Mouse (Mus musculus) embryonic facial prominence, embryonic 13.5 days (tissue): ENCODE data around the gene Efl1. TPM values are rescaled to one million over a fixed set of nuclear protein-coding genes. Genes with fewer than 3 reads are reported as not detected.

Experiments
- ATAC-seq: fragments of 200-750 bp; cut with Nextera tagmentation; 2 replicates; pipeline ENCODE4 v1.8.0; 2017; ENCODE audit warnings: low read depth; ENCODE audit not compliant: insufficient number of reproducible peaks, insufficient read depth, low FRiP score, low TSS enrichment
- H3K27ac ChIP-seq: fragments of 300-500 bp; sonication (generic); 2 replicates; pipeline ENCODE4 v1.5.1; 2015; ENCODE audit warnings: moderate library complexity, mild to moderate bottlenecking, inconsistent platforms
- H3K27me3 ChIP-seq: fragments of 300-500 bp; sonication (generic); 2 replicates; pipeline ENCODE4 v1.6.1; 2015; ENCODE audit warnings: mild to moderate bottlenecking, inconsistent platforms
- H3K36me3 ChIP-seq: fragments of 300-500 bp; sonication (generic); 2 replicates; pipeline ENCODE4 v1.6.1; 2015; ENCODE audit warnings: mild to moderate bottlenecking, inconsistent platforms
- H3K4me1 ChIP-seq: fragments of 300-500 bp; sonication (generic); 2 replicates; pipeline ENCODE4 v1.6.1; 2015; ENCODE audit warnings: inconsistent platforms
- H3K4me2 ChIP-seq: fragments of 300-500 bp; sonication (generic); 2 replicates; pipeline ENCODE4 v1.6.1; 2015; ENCODE audit warnings: moderate library complexity, mild to moderate bottlenecking, inconsistent platforms
- H3K4me3 ChIP-seq: fragments of 300-500 bp; sonication (generic); 2 replicates; pipeline ENCODE4 v1.5.1; 2015; ENCODE audit warnings: mild to moderate bottlenecking, inconsistent platforms
- H3K9ac ChIP-seq: fragments of 300-500 bp; sonication (generic); 2 replicates; pipeline ENCODE4 v1.6.1; 2015; ENCODE audit warnings: mild to moderate bottlenecking, inconsistent platforms
- H3K9me3 ChIP-seq: fragments of 300-500 bp; sonication (generic); 2 replicates; pipeline ENCODE4 v1.6.1; 2016; ENCODE audit warnings: inconsistent platforms
- WGBS: fragments of 180-500 bp; shearing (Covaris S2); methylation state at CpG from one replicate; pipeline ENCODE4 v1.1.7; 2015; ENCODE audit warnings: mixed read lengths; 5-methylcytosine and 5-hydroxymethylcytosine counted together
- polyA plus RNA-seq: library from polyadenylated mRNA; unstranded; fragments of >200 nt; fragmentation: Nextera tagmentation; extraction: Ambion mirVana; gene quantifications from 2 replicates; pipeline ENCODE4 v1.2.1, GENCODE M21; 2015

The Efl1 gene
- polyA plus RNA-seq, 1 experiment from 2014 or later = 25.5 TPM

DNA sequence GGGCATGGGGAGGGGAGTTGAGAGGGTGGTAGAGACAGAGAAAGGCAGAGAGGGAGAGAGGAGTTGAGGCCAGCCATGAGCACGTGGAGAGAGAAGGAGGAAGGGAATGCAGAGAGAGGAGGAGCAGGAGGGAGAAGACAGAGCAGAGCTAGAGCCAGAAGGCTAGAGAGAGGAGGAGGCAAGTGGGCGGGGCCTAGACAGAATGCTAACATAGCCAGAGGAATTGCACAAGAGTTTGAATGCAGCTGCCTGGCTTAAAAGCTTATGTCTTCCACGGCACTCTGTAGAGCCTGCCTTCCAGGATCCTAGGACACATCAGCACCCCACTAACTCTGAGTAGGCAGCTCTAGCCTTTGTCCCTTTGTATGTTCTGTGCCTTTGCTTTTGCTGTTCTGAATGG, 40.3 kb downstream of the Efl1 start:
- 33% methylated on average over 3 of the region's 3 CpGs for WGBS
- Histone ChIP-seq H3K4me3 (no peak overlapping the region), H3K4me1 (peaks cover 10% of the 10 kb centered on the region), H3K9me3 (no peaks in the 10 kb centered on the region), H3K27ac (no peak overlapping the region), H3K36me3 (peaks cover 53% of the 10 kb centered on the region), H3K27me3 (no peaks in the 10 kb centered on the region), H3K9ac (no peak overlapping the region), H3K4me2 (no peak overlapping the region)
- 0 out of 2 replicates have a peak, but pooled peaks have one; percentile 26 for ATAC-seq

DNA sequence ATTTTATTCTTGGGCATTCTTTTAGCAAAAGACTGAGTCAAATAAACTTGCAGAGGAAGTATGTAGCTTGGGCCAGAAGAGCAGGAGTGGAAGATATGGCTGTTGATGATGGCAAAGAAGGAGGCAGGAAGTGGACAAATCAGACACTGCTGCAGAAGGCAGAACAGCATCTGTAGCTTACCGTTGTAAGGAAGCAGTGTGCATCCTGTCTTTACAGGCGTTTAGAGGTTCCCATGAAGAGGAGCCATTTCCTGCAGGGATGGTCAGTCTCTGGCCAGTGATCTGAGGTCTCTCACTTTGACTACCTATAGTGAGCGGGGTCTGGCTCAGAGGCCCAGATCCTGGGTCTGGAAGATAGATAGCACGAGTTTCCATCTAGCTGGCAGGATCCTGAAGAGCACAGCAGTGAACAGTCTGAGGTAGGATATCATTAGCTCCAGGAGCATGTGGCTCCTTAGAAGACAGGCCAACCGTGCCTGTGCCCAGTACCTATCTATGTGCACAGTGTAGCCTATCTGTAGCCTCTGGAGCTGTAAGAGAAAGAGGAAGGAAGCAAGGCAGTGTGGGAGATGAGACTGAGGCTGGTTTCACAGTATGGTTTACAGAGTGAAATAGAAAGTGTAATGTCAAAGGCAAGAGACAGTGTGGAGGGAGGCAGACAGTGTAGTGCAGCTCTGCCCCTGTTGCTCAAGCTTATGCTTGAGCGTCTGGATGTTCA, 42.8 kb downstream of the Efl1 start:
- Histone ChIP-seq H3K4me2 (no peak overlapping the region), H3K4me3 (no peak overlapping the region), H3K27ac (no peak overlapping the region), H3K27me3 (no peaks in the 10 kb centered on the region), H3K9ac (no peak overlapping the region), H3K9me3 (no peaks in the 10 kb centered on the region), H3K36me3 (peaks cover 58% of the 10 kb centered on the region), H3K4me1 (peaks cover 10% of the 10 kb centered on the region)
- 80% methylated on average over 6 of the region's 6 CpGs for WGBS
- ATAC-seq = no peak

DNA sequence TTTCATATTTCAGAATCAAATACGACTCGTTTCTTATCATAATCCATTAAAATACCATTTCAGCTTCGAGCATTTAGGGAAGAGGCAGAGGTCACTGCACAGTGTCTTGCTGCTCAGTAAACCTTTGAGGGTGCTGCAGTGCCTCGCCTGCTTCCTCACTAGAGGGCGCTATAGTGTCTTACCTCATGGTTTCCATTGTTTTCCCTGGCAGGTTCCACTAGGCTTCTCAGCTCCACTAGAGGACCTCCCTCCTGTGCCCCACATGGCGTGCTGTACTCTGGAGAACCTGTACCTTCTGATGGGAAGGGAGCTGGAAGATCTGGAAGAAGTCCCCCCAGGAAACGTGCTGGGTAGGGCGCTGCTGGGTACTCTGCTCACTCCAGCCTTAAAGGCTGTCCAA, 49.3 kb downstream of the Efl1 start:
- H3K36me3 ChIP-seq = peaks cover 55% of the 10 kb centered on the region
- WGBS = 80% methylated on average over 8 of the region's 8 CpGs

DNA sequence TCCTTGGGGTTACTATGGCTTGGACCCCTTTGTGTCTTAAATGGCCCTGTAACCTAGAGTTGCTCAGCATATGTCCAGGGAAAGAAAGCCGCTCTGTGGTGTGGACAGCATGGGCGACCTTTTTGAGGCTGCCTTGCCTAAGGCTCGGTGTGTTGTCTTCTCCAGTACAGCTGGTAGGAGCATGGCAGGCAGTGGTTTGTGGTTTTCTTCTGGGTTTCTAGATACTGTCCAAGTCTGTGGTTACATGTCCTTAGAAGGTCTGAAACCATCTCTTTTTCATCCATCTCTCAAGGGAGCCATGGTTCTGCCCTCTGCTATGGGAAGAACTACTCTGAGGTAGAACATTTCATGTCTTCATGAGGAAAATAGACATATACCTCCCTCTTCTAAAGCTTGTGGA, 50.6 kb downstream of the Efl1 start:
- peak overlapping the region; percentile 68; the same call in 1 of the 2 replicates for H3K27ac ChIP-seq

More for the DNA sequence above, 49.3 kb downstream of the Efl1 start:
- no peaks in the 10 kb centered on the region for H3K27me3 ChIP-seq
- H3K4me1 ChIP-seq = peaks cover 22% of the 10 kb centered on the region
- no peak overlapping the region for H3K27ac ChIP-seq
- no peak overlapping the region for H3K4me3 ChIP-seq
- H3K4me2 ChIP-seq = no peak overlapping the region
- H3K9me3 ChIP-seq = no peaks in the 10 kb centered on the region
- no peak for ATAC-seq
- H3K9ac ChIP-seq = no peak overlapping the region

DNA sequence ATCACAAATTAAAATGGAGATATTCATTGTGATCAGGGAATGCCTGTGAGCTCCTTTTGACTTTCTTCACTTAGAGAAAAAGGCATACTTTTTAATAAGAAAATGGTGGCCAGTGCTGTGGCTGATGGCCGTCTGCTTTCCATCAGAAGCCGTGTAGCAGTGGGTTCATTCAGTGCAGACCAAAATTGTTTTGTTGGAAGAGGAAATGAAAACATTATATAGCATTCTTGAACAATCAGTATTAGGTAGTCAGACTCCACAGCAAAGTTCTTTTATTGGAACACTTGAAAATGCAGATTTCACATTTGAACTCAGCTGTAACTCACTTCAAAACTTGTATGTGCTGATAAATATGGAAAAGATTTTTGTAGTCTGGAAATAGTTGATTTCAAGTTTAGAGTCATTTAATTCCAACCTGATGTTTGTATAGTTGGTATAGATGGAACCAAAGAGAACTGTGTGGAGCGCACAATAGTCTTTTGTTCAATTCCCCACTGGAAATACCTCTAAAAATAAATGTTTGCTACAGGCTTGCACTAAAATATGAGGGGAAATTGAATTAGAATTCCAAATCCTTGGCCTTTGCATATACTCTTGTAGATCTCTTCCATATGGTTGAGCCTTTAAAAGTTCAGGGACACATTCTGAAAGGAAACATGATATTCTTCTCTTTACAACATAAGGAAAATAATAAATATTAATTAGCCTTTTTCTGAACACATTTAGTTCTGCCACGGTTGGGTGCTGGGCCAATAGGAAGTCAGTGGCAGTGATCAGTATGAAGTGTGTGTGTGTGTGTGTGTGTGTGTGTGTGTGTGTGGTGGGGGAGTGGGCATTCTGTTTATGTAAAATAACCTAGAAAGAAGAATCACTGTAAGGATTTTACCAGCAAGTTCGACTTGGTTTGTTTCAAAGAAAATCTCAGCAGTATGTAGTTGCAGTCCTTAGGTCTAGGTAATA, 54.2 kb downstream of the Efl1 start:
- H3K27me3 ChIP-seq = no peaks in the 10 kb centered on the region
- H3K4me3 ChIP-seq = no peak overlapping the region
- ATAC-seq = peak; percentile 81; the same call in 1 of the 2 replicates
- peaks cover 25% of the 10 kb centered on the region for H3K36me3 ChIP-seq
- peak overlapping the region; percentile 91 for H3K27ac ChIP-seq
- 24% methylated on average over 5 of the region's 5 CpGs for WGBS
- no peaks in the 10 kb centered on the region for H3K9me3 ChIP-seq
- H3K9ac ChIP-seq = no peak overlapping the region
- H3K4me1 ChIP-seq = peaks cover 29% of the 10 kb centered on the region
- no peak overlapping the region for H3K4me2 ChIP-seq

More for the DNA sequence above, 50.6 kb downstream of the Efl1 start:
- no peak for ATAC-seq
- WGBS = 89% methylated on average over 3 of the region's 3 CpGs
- Histone ChIP-seq H3K27me3 (no peaks in the 10 kb centered on the region), H3K4me1 (peaks cover 29% of the 10 kb centered on the region), H3K4me2 (no peak overlapping the region), H3K9me3 (no peaks in the 10 kb centered on the region), H3K4me3 (no peak overlapping the region), H3K9ac (no peak overlapping the region), H3K36me3 (peaks cover 42% of the 10 kb centered on the region)

DNA sequence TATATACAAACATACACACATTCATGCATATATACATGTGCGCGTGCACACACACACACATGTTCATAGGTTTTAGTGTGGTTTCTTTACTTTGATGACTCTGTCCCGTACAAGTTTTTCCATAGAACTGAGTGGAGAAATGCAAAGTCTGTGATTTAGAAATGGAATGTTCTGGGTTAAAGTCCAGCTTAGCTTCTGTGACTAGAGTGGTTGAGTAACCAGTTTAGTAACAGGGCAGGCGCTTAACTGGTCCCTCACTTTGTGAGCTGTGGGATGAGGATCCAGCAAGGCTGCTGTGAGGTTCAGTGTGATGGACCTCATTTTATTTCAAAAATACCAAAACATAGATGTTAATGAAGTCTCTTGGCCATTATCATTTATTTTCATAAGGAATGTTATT, 60.8 kb downstream of the Efl1 start:
- H3K4me2 ChIP-seq = no peak overlapping the region
- 92% methylated on average over 4 of the region's 4 CpGs for WGBS
- H3K4me3 ChIP-seq = no peak overlapping the region
- H3K27me3 ChIP-seq = no peaks in the 10 kb centered on the region
- H3K9me3 ChIP-seq = no peaks in the 10 kb centered on the region
- no peak overlapping the region for H3K27ac ChIP-seq
- no peak for ATAC-seq
- no peak overlapping the region for H3K9ac ChIP-seq
- H3K4me1 ChIP-seq = peaks cover 18% of the 10 kb centered on the region
- peaks cover 12% of the 10 kb centered on the region for H3K36me3 ChIP-seq

DNA sequence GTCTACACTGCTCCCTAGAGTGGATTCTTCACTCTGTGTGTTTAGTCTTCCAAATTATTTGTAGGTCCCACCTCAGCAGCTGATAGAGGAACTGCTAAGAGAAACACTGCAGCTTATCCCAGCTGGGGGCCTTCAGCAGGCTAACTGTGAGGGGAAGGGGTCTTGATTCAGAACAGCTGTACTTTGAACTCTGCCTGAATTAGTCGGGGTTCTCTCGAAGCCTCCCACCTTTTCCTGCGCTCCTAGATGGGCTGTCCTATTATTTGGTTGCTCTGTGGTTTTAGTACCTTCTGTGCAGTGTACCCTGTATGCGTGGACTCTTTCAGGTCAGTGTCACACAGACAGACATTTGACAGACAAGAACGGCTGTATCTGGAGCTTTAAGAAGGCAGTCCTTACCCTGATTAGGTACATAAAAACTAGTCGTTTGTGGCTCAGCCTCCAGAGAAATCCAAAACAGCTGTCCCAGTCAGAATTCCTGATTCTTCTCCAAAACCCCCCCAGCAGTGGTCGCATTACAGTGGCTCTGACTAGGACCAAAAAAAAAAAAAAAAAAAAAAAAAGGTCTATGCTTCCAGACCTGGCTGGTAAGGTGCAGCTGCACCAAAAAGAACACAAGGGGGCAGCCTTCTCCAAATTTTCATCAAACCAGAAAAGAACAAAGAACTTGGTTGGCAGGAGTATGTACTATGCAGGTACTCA, 66.9 kb downstream of the Efl1 start:
- no peak overlapping the region for H3K4me3 ChIP-seq
- WGBS = 13% methylated on average over 7 of the region's 7 CpGs
- no peaks in the 10 kb centered on the region for H3K9me3 ChIP-seq
- H3K4me1 ChIP-seq = peaks cover 60% of the 10 kb centered on the region
- peaks cover 4% of the 10 kb centered on the region; the same call in 1 of the 2 replicates for H3K36me3 ChIP-seq
- ATAC-seq = peak; percentile 79
- H3K4me2 ChIP-seq = peak overlapping the region; percentile 39
- no peak overlapping the region; the same call in 1 of the 2 replicates for H3K9ac ChIP-seq
- H3K27me3 ChIP-seq = no peaks in the 10 kb centered on the region
- H3K27ac ChIP-seq = peak overlapping the region; percentile 94

DNA sequence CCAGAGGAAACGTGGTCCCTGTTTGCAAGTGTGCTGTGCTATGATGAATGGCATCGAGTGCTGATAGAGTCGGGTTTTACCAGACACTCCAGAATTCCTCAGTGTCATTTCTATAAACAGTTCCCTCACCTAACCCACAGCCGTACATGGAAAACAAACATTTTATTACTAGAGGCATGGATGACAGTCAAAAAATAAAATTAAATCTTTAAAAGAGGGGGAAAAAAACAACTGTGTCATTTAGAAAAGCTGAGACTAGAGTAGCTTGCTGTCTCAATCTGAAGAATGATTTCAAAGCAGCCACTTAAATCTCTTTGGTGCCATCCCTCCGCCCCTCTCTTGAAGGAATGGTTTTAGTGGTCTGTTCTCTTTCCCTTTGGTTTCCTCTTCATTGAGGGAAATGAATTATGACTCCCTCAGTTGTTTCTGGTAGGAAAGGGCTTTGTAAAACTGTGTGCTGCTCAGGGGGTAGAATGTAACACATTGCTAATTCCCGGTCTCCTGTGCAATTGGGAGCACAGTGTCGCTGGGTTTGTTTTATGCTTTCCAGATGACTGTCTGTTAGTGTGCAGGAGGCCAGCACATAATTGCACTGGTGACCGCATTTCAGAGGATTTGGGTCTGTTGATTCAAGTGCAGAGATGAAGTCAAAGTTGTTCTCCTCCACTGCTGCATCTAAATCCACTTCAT, 67.6 kb downstream of the Efl1 start:
- ATAC-seq = peak; percentile 61; the same call in 1 of the 2 replicates
- 14% methylated on average over 8 of the region's 8 CpGs for WGBS
- Histone ChIP-seq H3K27ac (peak overlapping the region; percentile 90), H3K4me3 (no peak overlapping the region), H3K4me1 (peaks cover 67% of the 10 kb centered on the region), H3K9ac (peak overlapping the region; percentile 22; the same call in 1 of the 2 replicates), H3K36me3 (peaks cover 2% of the 10 kb centered on the region; the same call in 1 of the 2 replicates), H3K4me2 (peak overlapping the region; percentile 35), H3K27me3 (no peaks in the 10 kb centered on the region), H3K9me3 (no peaks in the 10 kb centered on the region)

DNA sequence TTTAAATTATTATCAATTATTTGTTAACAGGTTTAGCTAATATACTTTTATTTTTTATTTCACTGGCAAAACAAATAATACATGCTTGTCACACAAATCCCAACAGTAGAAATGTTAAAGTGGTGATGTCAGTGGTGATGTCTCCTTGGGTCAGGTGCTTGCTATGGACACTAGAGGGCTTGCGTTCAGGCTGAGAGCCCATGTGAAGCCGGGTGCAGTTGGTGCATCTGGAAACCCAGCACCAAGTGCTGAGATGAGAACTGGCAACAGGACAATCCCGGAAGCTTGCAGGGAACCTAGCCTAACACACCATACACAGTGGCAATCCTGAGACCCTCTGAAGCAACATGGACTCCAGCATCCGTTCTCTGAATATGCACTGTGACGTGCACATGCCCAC, 70.9 kb downstream of the Efl1 start:
- no peak overlapping the region for H3K4me2 ChIP-seq
- no peaks in the 10 kb centered on the region for H3K36me3 ChIP-seq
- H3K4me1 ChIP-seq = peaks cover 76% of the 10 kb centered on the region
- 71% methylated on average over 5 of the region's 5 CpGs for WGBS
- H3K4me3 ChIP-seq = no peak overlapping the region
- no peaks in the 10 kb centered on the region for H3K9me3 ChIP-seq
- no peaks in the 10 kb centered on the region for H3K27me3 ChIP-seq
- no peak overlapping the region for H3K27ac ChIP-seq
- no peak for ATAC-seq
- H3K9ac ChIP-seq = no peak overlapping the region

DNA sequence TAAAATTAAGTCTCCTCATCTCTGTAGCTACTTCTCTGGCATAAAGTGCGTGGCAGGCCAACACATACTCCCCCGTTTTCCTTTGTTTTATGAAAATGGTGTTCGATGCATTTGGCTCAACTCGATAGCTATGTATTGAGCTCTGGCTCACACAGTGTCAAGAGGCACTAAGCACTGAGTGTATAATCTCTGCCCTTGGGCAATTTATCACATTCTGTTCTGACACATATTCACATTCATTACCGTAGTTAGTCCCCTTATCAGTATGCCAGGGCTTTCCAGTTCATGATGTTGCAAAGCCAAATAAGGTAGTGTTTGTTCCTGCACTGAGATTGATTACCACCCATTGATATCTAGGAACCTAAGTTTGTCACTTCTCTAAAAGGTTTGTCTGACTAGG, 71.3 kb downstream of the Efl1 start:
- ATAC-seq = no peak
- peaks cover 76% of the 10 kb centered on the region for H3K4me1 ChIP-seq
- no peak overlapping the region for H3K4me2 ChIP-seq
- H3K27me3 ChIP-seq = no peaks in the 10 kb centered on the region
- H3K9me3 ChIP-seq = no peaks in the 10 kb centered on the region
- 82% methylated on average over 5 of the region's 5 CpGs for WGBS
- H3K4me3 ChIP-seq = no peak overlapping the region
- H3K9ac ChIP-seq = no peak overlapping the region
- no peak overlapping the region for H3K27ac ChIP-seq
- H3K36me3 ChIP-seq = no peaks in the 10 kb centered on the region

DNA sequence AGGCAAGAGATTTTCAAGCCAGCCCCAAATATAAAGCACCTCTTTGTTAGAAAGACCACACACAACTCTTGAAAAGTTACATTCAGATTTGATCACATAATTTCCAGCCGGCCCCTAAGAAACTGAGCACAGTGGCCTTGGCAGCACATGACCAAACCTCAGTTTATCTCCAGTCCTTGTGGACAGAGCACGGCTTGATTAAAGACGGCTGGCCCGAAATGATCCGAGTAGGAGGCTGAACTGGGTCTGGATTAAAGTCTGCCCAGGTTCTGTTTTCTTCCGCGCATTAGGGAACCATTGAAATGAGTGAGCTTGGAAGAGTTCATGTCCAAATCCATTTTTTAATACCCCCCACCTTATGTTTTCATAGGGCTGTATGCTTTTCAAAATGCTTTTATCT, 72.1 kb downstream of the Efl1 start:
- peak overlapping the region; percentile 9; the same call in 1 of the 2 replicates for H3K4me2 ChIP-seq

More for the DNA sequence above, 72.1 kb downstream of the Efl1 start:
- no peak overlapping the region for H3K4me3 ChIP-seq
- H3K4me1 ChIP-seq = peaks cover 75% of the 10 kb centered on the region
- no peak overlapping the region for H3K9ac ChIP-seq
- no peaks in the 10 kb centered on the region for H3K27me3 ChIP-seq
- no peaks in the 10 kb centered on the region for H3K36me3 ChIP-seq
- peak overlapping the region; percentile 73 for H3K27ac ChIP-seq
- no peaks in the 10 kb centered on the region for H3K9me3 ChIP-seq
- ATAC-seq = no peak
- 31% methylated on average over 7 of the region's 7 CpGs for WGBS
